Mouse (Mus musculus): ENCODE data around the gene Rabgap1l. TPM values are rescaled to one million over a fixed set of nuclear protein-coding genes. Genes with fewer than 3 reads are reported as not detected.

Rabgap1l gene
- polyA plus RNA-seq, 1 experiment: 65.2 TPM

GRCm38 (mm10) chr1:160308996-160309395 is 484.0 kb downstream of the Rabgap1l start:
- H3K27ac ChIP-seq (ENCODE audit: insufficient read depth, low read length): no peak overlapping the region
- no peaks in the 10 kb centered on the region; the same call in 1 of the 2 replicates for H3K4me1 ChIP-seq (ENCODE audit: control insufficient read depth, insufficient read depth, low read length)
- no peak for TF ChIP-seq CTCF (IDR thresholded peaks at IDR 0.05; ENCODE audit: extremely low read depth, insufficient read depth, low read length)
- TF ChIP-seq POLR2A (IDR thresholded peaks at IDR 0.05; ENCODE audit: extremely low read depth, insufficient read depth, low read length): no peak
- no peak overlapping the region for H3K4me3 ChIP-seq (ENCODE audit: insufficient read depth, low read length)

GRCm38 (mm10) chr1:160308498-160308897 is 484.5 kb downstream of the Rabgap1l start:
- Histone ChIP-seq H3K4me3 (ENCODE audit: insufficient read depth, low read length) (no peak overlapping the region), H3K4me1 (ENCODE audit: control insufficient read depth, insufficient read depth, low read length) (no peaks in the 10 kb centered on the region; the same call in 1 of the 2 replicates), H3K27ac (ENCODE audit: insufficient read depth, low read length) (no peak overlapping the region)
- TF ChIP-seq POLR2A (IDR thresholded peaks at IDR 0.05; ENCODE audit: extremely low read depth, insufficient read depth, low read length) (no peak), CTCF (IDR thresholded peaks at IDR 0.05; ENCODE audit: extremely low read depth, insufficient read depth, low read length) (no peak)

GRCm38 (mm10) chr1:160306866-160307616 is 486.0 kb downstream of the Rabgap1l start:
- Histone ChIP-seq H3K27ac (ENCODE audit: insufficient read depth, low read length) (no peak overlapping the region), H3K4me3 (ENCODE audit: insufficient read depth, low read length) (no peak overlapping the region), H3K4me1 (ENCODE audit: control insufficient read depth, insufficient read depth, low read length) (no peaks in the 10 kb centered on the region; the same call in 1 of the 2 replicates)
- no peak for TF ChIP-seq CTCF (IDR thresholded peaks at IDR 0.05; ENCODE audit: extremely low read depth, insufficient read depth, low read length)
- no peak for TF ChIP-seq POLR2A (IDR thresholded peaks at IDR 0.05; ENCODE audit: extremely low read depth, insufficient read depth, low read length)

- H3K4me1 ChIP-seq (ENCODE audit: control insufficient read depth, insufficient read depth, low read length): no peaks in the 10 kb centered on the region; the same call in 1 of the 2 replicates
Observed at GRCm38 (mm10) chr1:160306336-160306735, 486.7 kb downstream of the Rabgap1l start.

GRCm38 (mm10) chr1:160305826-160306225 is 487.2 kb downstream of the Rabgap1l start:
- Histone ChIP-seq H3K27ac (ENCODE audit: insufficient read depth, low read length) (no peak overlapping the region), H3K4me3 (ENCODE audit: insufficient read depth, low read length) (no peak overlapping the region), H3K4me1 (ENCODE audit: control insufficient read depth, insufficient read depth, low read length) (no peaks in the 10 kb centered on the region; the same call in 1 of the 2 replicates)
- TF ChIP-seq POLR2A (IDR thresholded peaks at IDR 0.05; ENCODE audit: extremely low read depth, insufficient read depth, low read length): no peak
- TF ChIP-seq CTCF (IDR thresholded peaks at IDR 0.05; ENCODE audit: extremely low read depth, insufficient read depth, low read length): no peak

More at GRCm38 (mm10) chr1:160306336-160306735, 486.7 kb downstream of the Rabgap1l start:
- H3K27ac ChIP-seq (ENCODE audit: insufficient read depth, low read length): no peak overlapping the region
- TF ChIP-seq CTCF (IDR thresholded peaks at IDR 0.05; ENCODE audit: extremely low read depth, insufficient read depth, low read length): no peak
- TF ChIP-seq POLR2A (IDR thresholded peaks at IDR 0.05; ENCODE audit: extremely low read depth, insufficient read depth, low read length): no peak
- no peak overlapping the region for H3K4me3 ChIP-seq (ENCODE audit: insufficient read depth, low read length)

GRCm38 (mm10) chr1:160304969-160305498 is 488.0 kb downstream of the Rabgap1l start:
- TF ChIP-seq CTCF (IDR thresholded peaks at IDR 0.05; ENCODE audit: extremely low read depth, insufficient read depth, low read length) (no peak), POLR2A (IDR thresholded peaks at IDR 0.05; ENCODE audit: extremely low read depth, insufficient read depth, low read length) (no peak)
- Histone ChIP-seq H3K27ac (ENCODE audit: insufficient read depth, low read length) (no peak overlapping the region), H3K4me3 (ENCODE audit: insufficient read depth, low read length) (no peak overlapping the region), H3K4me1 (ENCODE audit: control insufficient read depth, insufficient read depth, low read length) (no peaks in the 10 kb centered on the region; the same call in none of the 2 replicates)

GRCm38 (mm10) chr1:160302268-160302667 is 490.7 kb downstream of the Rabgap1l start:
- no peak for TF ChIP-seq POLR2A (IDR thresholded peaks at IDR 0.05; ENCODE audit: extremely low read depth, insufficient read depth, low read length)
- no peak for TF ChIP-seq CTCF (IDR thresholded peaks at IDR 0.05; ENCODE audit: extremely low read depth, insufficient read depth, low read length)
- Histone ChIP-seq H3K27ac (ENCODE audit: insufficient read depth, low read length) (no peak overlapping the region), H3K4me3 (ENCODE audit: insufficient read depth, low read length) (no peak overlapping the region), H3K4me1 (ENCODE audit: control insufficient read depth, insufficient read depth, low read length) (peaks cover 2% of the 10 kb centered on the region)

GRCm38 (mm10) chr1:160301156-160301555 is 491.9 kb downstream of the Rabgap1l start:
- H3K4me1 ChIP-seq (ENCODE audit: control insufficient read depth, insufficient read depth, low read length): peaks cover 2% of the 10 kb centered on the region
- TF ChIP-seq POLR2A (IDR thresholded peaks at IDR 0.05; ENCODE audit: extremely low read depth, insufficient read depth, low read length): no peak
- TF ChIP-seq CTCF (IDR thresholded peaks at IDR 0.05; ENCODE audit: extremely low read depth, insufficient read depth, low read length): no peak
- H3K27ac ChIP-seq (ENCODE audit: insufficient read depth, low read length): no peak overlapping the region; the same call in 1 of the 2 replicates
- H3K4me3 ChIP-seq (ENCODE audit: insufficient read depth, low read length): no peak overlapping the region

- Histone ChIP-seq H3K4me1 (ENCODE audit: control insufficient read depth, insufficient read depth, low read length) (peaks cover 2% of the 10 kb centered on the region), H3K4me3 (ENCODE audit: insufficient read depth, low read length) (no peak overlapping the region), H3K27ac (ENCODE audit: insufficient read depth, low read length) (no peak overlapping the region)
- TF ChIP-seq CTCF (IDR thresholded peaks at IDR 0.05; ENCODE audit: extremely low read depth, insufficient read depth, low read length) (no peak), POLR2A (IDR thresholded peaks at IDR 0.05; ENCODE audit: extremely low read depth, insufficient read depth, low read length) (no peak)
Observed at GRCm38 (mm10) chr1:160300704-160301103, 492.3 kb downstream of the Rabgap1l start.

- Histone ChIP-seq H3K27ac (ENCODE audit: insufficient read depth, low read length) (no peak overlapping the region), H3K4me3 (ENCODE audit: insufficient read depth, low read length) (no peak overlapping the region), H3K4me1 (ENCODE audit: control insufficient read depth, insufficient read depth, low read length) (peaks cover 2% of the 10 kb centered on the region)
- TF ChIP-seq POLR2A (IDR thresholded peaks at IDR 0.05; ENCODE audit: extremely low read depth, insufficient read depth, low read length) (no peak), CTCF (IDR thresholded peaks at IDR 0.05; ENCODE audit: extremely low read depth, insufficient read depth, low read length) (no peak)
Observed at GRCm38 (mm10) chr1:160299979-160300378, 493.0 kb downstream of the Rabgap1l start.

Data from cortical plate, adult 2 months (tissue).